Mouse (Mus musculus) megakaryocyte, adult 5-6 weeks (primary cell): ENCODE measurements around the gene Klkb1. TPM values are rescaled to one million over a fixed set of nuclear protein-coding genes. Genes with fewer than 3 reads are reported as not detected.

Experiments
- total RNA-seq, 2 experiments: library from RNA; stranded (forward) in 1 of 2; stranded (reverse) in 1 of 2; fragments of 153-499, 151-499 nt in 1 of 2; fragments of 221-1000, 200-1000 nt in 1 of 2; gene quantifications; 2 replicates each; pipeline versions ENCODE4 v1.2.3 to v1.2.4; 2015 to 2017

The Klkb1 gene
- total RNA-seq, 2 experiments from 2014 or later = 0.16 TPM; not detected in 1

Other genes with a start within 250 kb of the Klkb1 start
- not detected in 2 replicates for gene Mtnr1a, start 225.7 kb downstream of the Klkb1 start, total RNA-seq (2015)
- not detected in 2 replicates for gene Mtnr1a, start 225.7 kb downstream of the Klkb1 start, total RNA-seq (2017)
- not detected in 2 replicates for gene F11, start 32.8 kb downstream of the Klkb1 start, total RNA-seq (2015)
- gene F11, start 32.8 kb downstream of the Klkb1 start, total RNA-seq (2017) = not detected in 2 replicates
- not detected in 2 replicates for gene Gm45753, start 13.6 kb upstream of the Klkb1 start, total RNA-seq (2015)
- gene Gm45753, start 13.6 kb upstream of the Klkb1 start, total RNA-seq (2017) = 0.12 TPM in 1 of 2 replicates, not detected in the other
- 18.4 and 21.6 TPM in 2 replicates for gene Cyp4v3, start 38.4 kb upstream of the Klkb1 start, total RNA-seq (2015)
- gene Cyp4v3, start 38.4 kb upstream of the Klkb1 start, total RNA-seq (2017) = 18.0 and 21.5 TPM in 2 replicates
- gene Fam149a, start 87.4 kb upstream of the Klkb1 start, total RNA-seq (2015) = 0.31 and 0.36 TPM in 2 replicates
- 0.15 TPM in 1 of 2 replicates, not detected in the other for gene Fam149a, start 87.4 kb upstream of the Klkb1 start, total RNA-seq (2017)
- 1.8 and 2.2 TPM in 2 replicates for gene Tlr3, start 116.2 kb upstream of the Klkb1 start, total RNA-seq (2015)
- 0.29 and 0.41 TPM in 2 replicates for gene Tlr3, start 116.2 kb upstream of the Klkb1 start, total RNA-seq (2017)
- gene Sorbs2, start 212.9 kb upstream of the Klkb1 start, total RNA-seq (2015) = 0.09 TPM in 1 of 2 replicates, not detected in the other
- 0.04 TPM in 1 of 2 replicates, not detected in the other for gene Sorbs2, start 212.9 kb upstream of the Klkb1 start, total RNA-seq (2017)